Mouse (Mus musculus): ENCODE measurements at regions not wholly inside any gene's neighbourhood (a gene's known extent, or its start where the extent isn't known, plus 50 kb on each side); places are given as distances from the start of the nearest gene placed in this dataset.

- H3K27ac ChIP-seq (replicated peaks in 1 of 2; ENCODE audit: control insufficient read depth in 1 of 2, insufficient read depth in 1 of 2, low read depth in 2 of 2, low read length in 2 of 2): no peak overlapping the region
- no peak overlapping the region for H3K9ac ChIP-seq (ENCODE audit: low read length)
- no peaks in the 10 kb centered on the region for H3K27me3 ChIP-seq (ENCODE audit: control insufficient read depth, insufficient read depth, low read length)
- no peaks in the 10 kb centered on the region for H3K4me1 ChIP-seq (ENCODE audit: control insufficient read depth in 2 of 2, insufficient read depth in 2 of 2, low read length in 2 of 2)
- no peak overlapping the region for H3K4me3 ChIP-seq (ENCODE audit: control insufficient read depth in 1 of 2, insufficient read depth in 1 of 2, low read depth in 1 of 2, low read length in 2 of 2)
- no peak overlapping the region for H3K4me2 ChIP-seq (ENCODE audit: low read length)
- no peaks in the 10 kb centered on the region for H3K36me3 ChIP-seq (ENCODE audit: control insufficient read depth, insufficient read depth, low read length)
- H3K9me3 ChIP-seq (ENCODE audit: control insufficient read depth, low read length): no peaks in the 10 kb centered on the region
- ATAC-seq (ENCODE audit: insufficient number of reproducible peaks, insufficient read depth, low FRiP score, low read depth): no peak
- WGBS: 69% methylated on average over 2 of the region's 2 CpGs
Measured at GRCm38 (mm10) chr7:138149496-138149895, 248.0 kb downstream of the Tcerg1l start.

- no peak overlapping the region for H3K4me3 ChIP-seq (ENCODE audit: control insufficient read depth in 1 of 2, insufficient read depth in 1 of 2, low read depth in 1 of 2, low read length in 2 of 2)
- no peak overlapping the region for H3K4me2 ChIP-seq (ENCODE audit: low read length)
- ATAC-seq (ENCODE audit: insufficient number of reproducible peaks, insufficient read depth, low FRiP score, low read depth): no peak
- no peaks in the 10 kb centered on the region for H3K4me1 ChIP-seq (ENCODE audit: control insufficient read depth in 2 of 2, insufficient read depth in 2 of 2, low read length in 2 of 2)
- no peak overlapping the region for H3K27ac ChIP-seq (replicated peaks in 1 of 2; ENCODE audit: control insufficient read depth in 1 of 2, insufficient read depth in 1 of 2, low read depth in 2 of 2, low read length in 2 of 2)
- no peaks in the 10 kb centered on the region for H3K9me3 ChIP-seq (ENCODE audit: control insufficient read depth, low read length)
- no peaks in the 10 kb centered on the region for H3K36me3 ChIP-seq (ENCODE audit: control insufficient read depth, insufficient read depth, low read length)
- no peak overlapping the region for H3K9ac ChIP-seq (ENCODE audit: low read length)
- WGBS: 66% methylated on average over 4 of the region's 4 CpGs
- no peaks in the 10 kb centered on the region for H3K27me3 ChIP-seq (ENCODE audit: control insufficient read depth, insufficient read depth, low read length)
Measured at GRCm38 (mm10) chr7:138153455-138154167, 243.9 kb downstream of the Tcerg1l start.

Measured in heart, embryonic 14.5 days (tissue).